Mouse (Mus musculus) testis, adult 2 months (tissue): ENCODE data around the gene Adipoq.

ENCODE experiments used
- CTCF ChIP-seq: fragments of 200-500 bp; IDR thresholded peaks from 2 replicates; pipeline ENCODE4 v1.5.1; 2012; ENCODE audit warnings: low read depth, mild to moderate bottlenecking, inconsistent platforms, low read length, moderate library complexity; ENCODE audit not compliant: control insufficient read depth, insufficient read depth, insufficient replicate concordance
- POLR2A ChIP-seq: fragments of 200-500 bp; IDR thresholded peaks from 2 replicates; pipeline ENCODE4 v1.6.1; 2012; ENCODE audit warnings: low read depth, mild to moderate bottlenecking, inconsistent platforms, low read length, moderate library complexity; ENCODE audit not compliant: control insufficient read depth

DNA sequence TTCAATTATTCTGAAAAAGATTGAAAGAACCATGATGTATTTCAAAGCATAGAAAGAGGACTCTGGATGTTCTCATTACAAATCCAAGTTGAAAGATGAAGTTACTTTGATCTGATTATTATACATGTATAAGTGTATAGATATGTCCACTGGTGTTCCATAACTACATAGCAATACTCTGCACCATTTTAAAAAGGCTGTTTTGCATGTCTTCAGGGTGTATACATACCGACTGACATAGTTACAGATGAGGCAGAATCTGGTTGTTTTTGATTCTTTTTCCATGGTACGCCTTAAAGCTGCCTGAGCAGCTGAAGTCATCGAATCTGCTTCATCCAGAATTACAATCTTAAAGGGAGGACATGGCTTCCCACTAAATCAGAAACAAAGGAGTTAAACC, 30.9 kb upstream of the Adipoq start:
- TF ChIP-seq CTCF (no peak), POLR2A (no peak)
